Mouse (Mus musculus): ENCODE data around the gene Fbxo17. TPM values are rescaled to one million over a fixed set of nuclear protein-coding genes. Genes with fewer than 3 reads are reported as not detected.

Gene Fbxo17
- polyA plus RNA-seq, 1 experiment from 2014 or later, result 7.3 TPM

DNA sequence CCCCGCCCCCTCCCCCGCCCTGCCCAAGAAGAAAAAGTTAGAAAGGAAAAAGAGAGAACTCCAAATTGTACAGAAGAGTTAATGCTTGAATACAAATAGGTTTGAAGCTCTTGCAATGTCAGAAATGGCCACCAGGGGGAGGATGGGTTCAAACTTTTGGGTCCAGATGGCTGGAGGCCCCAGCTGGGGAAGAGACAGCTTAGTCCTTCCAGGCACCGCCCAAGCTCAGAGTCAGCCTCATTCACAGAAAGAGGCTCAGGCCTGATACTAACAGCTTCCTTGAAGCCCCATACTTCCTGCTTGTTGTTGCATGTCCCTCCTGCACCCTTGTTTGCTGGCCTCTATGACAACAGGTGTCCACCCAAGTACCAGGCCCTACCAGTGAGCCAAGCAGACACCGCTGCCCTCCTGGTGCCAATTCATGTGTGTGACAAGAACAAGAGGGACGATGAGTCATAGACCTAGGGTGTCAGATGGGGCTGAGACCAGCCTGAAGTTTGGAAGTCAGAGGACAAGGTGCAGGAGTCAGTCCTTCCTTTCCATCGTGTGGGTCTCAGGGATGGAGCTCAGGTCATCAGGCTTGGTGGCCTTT, 63.6 kb downstream of the Fbxo17 start:
- 48% methylated on average over 6 of the region's 6 CpGs for WGBS
- Histone ChIP-seq H3K4me1 (ENCODE audit: control insufficient read depth, insufficient read depth, low read length) (no peaks in the 10 kb centered on the region), H3K4me3 (ENCODE audit: low read depth, low read length) (no peak overlapping the region), H3K9ac (ENCODE audit: low read length) (no peak overlapping the region), H3K27me3 (ENCODE audit: control insufficient read depth, insufficient read depth, low read length) (no peaks in the 10 kb centered on the region), H3K36me3 (ENCODE audit: control insufficient read depth, insufficient read depth, low read length) (peaks cover 2% of the 10 kb centered on the region; the same call in 1 of the 2 replicates), H3K4me2 (ENCODE audit: low read depth) (no peak overlapping the region), H3K9me3 (ENCODE audit: control insufficient read depth, low read length) (no peaks in the 10 kb centered on the region), H3K27ac (ENCODE audit: low read depth, low read length) (no peak overlapping the region)
- ATAC-seq (ENCODE audit: insufficient read depth, low FRiP score, low TSS enrichment), result no peak
- peak; percentile 81 for DNase-seq (ENCODE audit: low spot score)

GRCm38 (mm10) chr7:28780857-28781256, 64.3 kb downstream of the Fbxo17 start:
- Histone ChIP-seq H3K4me2 (ENCODE audit: low read depth) (no peak overlapping the region), H3K9ac (ENCODE audit: low read length) (no peak overlapping the region), H3K4me1 (ENCODE audit: control insufficient read depth, insufficient read depth, low read length) (no peaks in the 10 kb centered on the region), H3K9me3 (ENCODE audit: control insufficient read depth, low read length) (no peaks in the 10 kb centered on the region), H3K27me3 (ENCODE audit: control insufficient read depth, insufficient read depth, low read length) (no peaks in the 10 kb centered on the region), H3K4me3 (ENCODE audit: low read depth, low read length) (no peak overlapping the region), H3K36me3 (ENCODE audit: control insufficient read depth, insufficient read depth, low read length) (peaks cover 2% of the 10 kb centered on the region; the same call in 1 of the 2 replicates), H3K27ac (ENCODE audit: low read depth, low read length) (no peak overlapping the region)
- 84% methylated on average over 7 of the region's 7 CpGs for WGBS
- ATAC-seq (ENCODE audit: insufficient read depth, low FRiP score, low TSS enrichment) (no peak), DNase-seq (ENCODE audit: low spot score) (no peak)

GRCm38 (mm10) chr7:28781261-28781663, 64.7 kb downstream of the Fbxo17 start:
- DNase-seq (ENCODE audit: low spot score) (no peak), ATAC-seq (ENCODE audit: insufficient read depth, low FRiP score, low TSS enrichment) (no peak)
- no peaks in the 10 kb centered on the region for H3K9me3 ChIP-seq (ENCODE audit: control insufficient read depth, low read length)
- H3K4me1 ChIP-seq (ENCODE audit: control insufficient read depth, insufficient read depth, low read length), result no peaks in the 10 kb centered on the region
- peaks cover 2% of the 10 kb centered on the region; the same call in 1 of the 2 replicates for H3K36me3 ChIP-seq (ENCODE audit: control insufficient read depth, insufficient read depth, low read length)
- H3K27ac ChIP-seq (ENCODE audit: low read depth, low read length), result no peak overlapping the region
- H3K27me3 ChIP-seq (ENCODE audit: control insufficient read depth, insufficient read depth, low read length), result no peaks in the 10 kb centered on the region
- 92% methylated on average over 8 of the region's 8 CpGs for WGBS
- no peak overlapping the region for H3K4me2 ChIP-seq (ENCODE audit: low read depth)
- no peak overlapping the region for H3K9ac ChIP-seq (ENCODE audit: low read length)
- no peak overlapping the region for H3K4me3 ChIP-seq (ENCODE audit: low read depth, low read length)

- H3K4me1 ChIP-seq (ENCODE audit: control insufficient read depth, insufficient read depth, low read length), result no peaks in the 10 kb centered on the region
- no peak overlapping the region for H3K9ac ChIP-seq (ENCODE audit: low read length)
- DNase-seq (ENCODE audit: low spot score), result no peak
- no peaks in the 10 kb centered on the region for H3K9me3 ChIP-seq (ENCODE audit: control insufficient read depth, low read length)
- WGBS, result 68% methylated on average over 5 of the region's 5 CpGs
- no peak overlapping the region for H3K4me3 ChIP-seq (ENCODE audit: low read depth, low read length)
- no peak overlapping the region for H3K27ac ChIP-seq (ENCODE audit: low read depth, low read length)
- H3K27me3 ChIP-seq (ENCODE audit: control insufficient read depth, insufficient read depth, low read length), result no peaks in the 10 kb centered on the region
- H3K4me2 ChIP-seq (ENCODE audit: low read depth), result no peak overlapping the region
- ATAC-seq (ENCODE audit: insufficient read depth, low FRiP score, low TSS enrichment), result no peak
- H3K36me3 ChIP-seq (ENCODE audit: control insufficient read depth, insufficient read depth, low read length), result peaks cover 2% of the 10 kb centered on the region; the same call in 1 of the 2 replicates
Observed at GRCm38 (mm10) chr7:28785161-28785560, 68.6 kb downstream of the Fbxo17 start.

Other genes with a start within 250 kb of the Fbxo17 start
- gene Ifnl2, start 206.3 kb upstream of the Fbxo17 start, polyA plus RNA-seq (2014; fragmentation: Nextera tagmentation; extraction: Ambion mirVana), result not detected in 2 replicates
- not detected in 2 replicates for gene Ifnl3, start 194.0 kb upstream of the Fbxo17 start, polyA plus RNA-seq (2014; fragmentation: Nextera tagmentation; extraction: Ambion mirVana)
- not detected in 2 replicates for gene Sycn, start 175.9 kb upstream of the Fbxo17 start, polyA plus RNA-seq (2014; fragmentation: Nextera tagmentation; extraction: Ambion mirVana)
- gene Nccrp1, start 169.6 kb upstream of the Fbxo17 start, polyA plus RNA-seq (2014; fragmentation: Nextera tagmentation; extraction: Ambion mirVana), result 0.15 TPM in 1 of 2 replicates, not detected in the other
- gene Samd4b, start 118.7 kb upstream of the Fbxo17 start, polyA plus RNA-seq (2014; fragmentation: Nextera tagmentation; extraction: Ambion mirVana), result 37.8 and 39.5 TPM in 2 replicates
- gene Pak4, start 118.6 kb upstream of the Fbxo17 start, polyA plus RNA-seq (2014; fragmentation: Nextera tagmentation; extraction: Ambion mirVana), result 31.1 and 33.9 TPM in 2 replicates
- gene Acp7, start 85.5 kb upstream of the Fbxo17 start, polyA plus RNA-seq (2014; fragmentation: Nextera tagmentation; extraction: Ambion mirVana), result not detected in 2 replicates
- 5.3 and 6.0 TPM in 2 replicates for gene Fbxo27, start 24.0 kb upstream of the Fbxo17 start, polyA plus RNA-seq (2014; fragmentation: Nextera tagmentation; extraction: Ambion mirVana)
- gene Mrps12, start 25.0 kb downstream of the Fbxo17 start, polyA plus RNA-seq (2014; fragmentation: Nextera tagmentation; extraction: Ambion mirVana), result 128 and 129 TPM in 2 replicates
- gene Sars2, start 25.2 kb downstream of the Fbxo17 start, polyA plus RNA-seq (2014; fragmentation: Nextera tagmentation; extraction: Ambion mirVana), result 28.8 and 32.4 TPM in 2 replicates
- 1.1 and 1.9 TPM in 2 replicates for gene Ccer2, start 39.4 kb downstream of the Fbxo17 start, polyA plus RNA-seq (2014; fragmentation: Nextera tagmentation; extraction: Ambion mirVana)
- gene Sirt2, start 49.9 kb downstream of the Fbxo17 start, polyA plus RNA-seq (2014; fragmentation: Nextera tagmentation; extraction: Ambion mirVana), result 73.0 and 77.0 TPM in 2 replicates
- gene Nfkbib, start 50.7 kb downstream of the Fbxo17 start, polyA plus RNA-seq (2014; fragmentation: Nextera tagmentation; extraction: Ambion mirVana), result 49.7 and 57.3 TPM in 2 replicates
- gene Rinl, start 72.2 kb downstream of the Fbxo17 start, polyA plus RNA-seq (2014; fragmentation: Nextera tagmentation; extraction: Ambion mirVana), result 2.6 and 2.8 TPM in 2 replicates
- 320 and 326 TPM in 2 replicates for gene Hnrnpl, start 91.7 kb downstream of the Fbxo17 start, polyA plus RNA-seq (2014; fragmentation: Nextera tagmentation; extraction: Ambion mirVana)
- 88.7 and 90.9 TPM in 2 replicates for gene Ech1, start 108.4 kb downstream of the Fbxo17 start, polyA plus RNA-seq (2014; fragmentation: Nextera tagmentation; extraction: Ambion mirVana)
- gene Lgals4, start 117.0 kb downstream of the Fbxo17 start, polyA plus RNA-seq (2014; fragmentation: Nextera tagmentation; extraction: Ambion mirVana), result 1.5 and 1.8 TPM in 2 replicates
- 0.66 and 1.9 TPM in 2 replicates for gene Lgals7, start 147.0 kb downstream of the Fbxo17 start, polyA plus RNA-seq (2014; fragmentation: Nextera tagmentation; extraction: Ambion mirVana)
- gene Capn12, start 164.6 kb downstream of the Fbxo17 start, polyA plus RNA-seq (2014; fragmentation: Nextera tagmentation; extraction: Ambion mirVana), result 0.21 and 0.39 TPM in 2 replicates
- gene Actn4, start 245.5 kb downstream of the Fbxo17 start, polyA plus RNA-seq (2014; fragmentation: Nextera tagmentation; extraction: Ambion mirVana), result 193 and 201 TPM in 2 replicates

Data from neural tube, embryonic 11.5 days (tissue).